Mouse (Mus musculus) thymus, adult 2 months (tissue): ENCODE data around the gene Rrm1.

Experiments
- CTCF ChIP-seq: fragments of 200-500 bp; IDR thresholded peaks from 2 replicates; pipeline ENCODE4 v1.5.1; 2012; ENCODE audit warnings: mild to moderate bottlenecking, control low read depth, low read length, moderate library complexity, borderline replicate concordance; ENCODE audit not compliant: control insufficient read depth, poor library complexity, insufficient read depth; ENCODE audit errors: extremely low read depth
- POLR2A ChIP-seq: fragments of 200-500 bp; IDR thresholded peaks from 2 replicates; pipeline ENCODE4 v1.6.1; 2012; ENCODE audit warnings: mild to moderate bottlenecking, low read length, control low read depth, moderate library complexity; ENCODE audit not compliant: control insufficient read depth, poor library complexity, insufficient read depth; ENCODE audit errors: extremely low read depth

DNA sequence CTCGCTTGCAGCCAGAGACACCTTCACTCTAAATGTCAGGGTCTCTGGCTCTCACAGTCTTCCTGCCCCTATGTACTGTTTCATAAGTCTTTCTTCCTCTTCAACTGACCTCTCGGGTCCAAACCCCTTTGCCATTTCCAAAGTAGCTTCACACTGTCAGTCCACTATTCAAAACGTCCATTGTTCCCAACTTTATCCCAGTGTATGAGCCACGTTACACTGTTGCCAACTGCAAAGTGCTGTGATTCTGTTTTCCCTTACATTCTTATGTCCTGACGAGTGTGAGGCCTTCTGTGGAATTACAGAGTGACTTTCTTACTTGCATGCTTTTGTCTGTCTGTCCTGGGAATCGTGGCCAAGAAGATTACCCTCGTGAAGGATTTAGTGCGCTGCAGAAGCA, 26.1 kb downstream of the Rrm1 start:
- no peak for TF ChIP-seq POLR2A
- no peak for TF ChIP-seq CTCF
